Mouse (Mus musculus): ENCODE data around the gene Myo18a. TPM values are rescaled to one million over a fixed set of nuclear protein-coding genes. Genes with fewer than 3 reads are reported as not detected.
A peak's percentile ranks its signal among the peaks of the same experiment; 100 is the strongest.

Myo18a gene
- polyA plus RNA-seq, 1 experiment from 2014 or later = 154 TPM

- H3K4me1 ChIP-seq (replicated peaks) = peaks cover 18% of the 10 kb centered on the region
- WGBS = 87% methylated on average over 5 of the region's 5 CpGs
- no peak overlapping the region for H3K4me2 ChIP-seq
- no peak for ATAC-seq (ENCODE audit: insufficient number of reproducible peaks, low FRiP score)
- no peak overlapping the region; the same call in 1 of the 2 replicates for H3K27ac ChIP-seq (ENCODE audit: poor library complexity, severe bottlenecking)
- no peaks in the 10 kb centered on the region for H3K27me3 ChIP-seq (replicated peaks)
- no peak overlapping the region for H3K9ac ChIP-seq
- no peak overlapping the region for H3K4me3 ChIP-seq
- peaks cover 99% of the 10 kb centered on the region for H3K36me3 ChIP-seq
- H3K9me3 ChIP-seq (replicated peaks) = no peaks in the 10 kb centered on the region
Measured at GRCm38 (mm10) chr11:77837856-77838255, 74.8 kb downstream of the Myo18a start.

- no peak overlapping the region for H3K4me3 ChIP-seq
Measured at GRCm38 (mm10) chr11:77840523-77841245, 77.6 kb downstream of the Myo18a start.

GRCm38 (mm10) chr11:77843068-77843905, 80.2 kb downstream of the Myo18a start:
- WGBS = 85% methylated on average over 21 of the region's 21 CpGs
- Histone ChIP-seq H3K27ac (ENCODE audit: poor library complexity, severe bottlenecking) (no peak overlapping the region), H3K9me3 (replicated peaks) (no peaks in the 10 kb centered on the region), H3K4me1 (replicated peaks) (0 out of 2 replicates have a peak, but pooled peaks cover 4% of the 10 kb centered on the region), H3K4me3 (no peak overlapping the region), H3K9ac (no peak overlapping the region), H3K4me2 (no peak overlapping the region), H3K27me3 (replicated peaks) (no peaks in the 10 kb centered on the region), H3K36me3 (peaks cover 96% of the 10 kb centered on the region)
- ATAC-seq (ENCODE audit: insufficient number of reproducible peaks, low FRiP score) = no peak

More at GRCm38 (mm10) chr11:77840523-77841245, 77.6 kb downstream of the Myo18a start:
- Histone ChIP-seq H3K27me3 (replicated peaks) (no peaks in the 10 kb centered on the region), H3K9me3 (replicated peaks) (no peaks in the 10 kb centered on the region), H3K4me2 (no peak overlapping the region), H3K27ac (ENCODE audit: poor library complexity, severe bottlenecking) (no peak overlapping the region), H3K9ac (no peak overlapping the region), H3K36me3 (peaks cover 96% of the 10 kb centered on the region), H3K4me1 (replicated peaks) (peaks cover 17% of the 10 kb centered on the region)
- ATAC-seq (ENCODE audit: insufficient number of reproducible peaks, low FRiP score) = no peak
- 83% methylated on average over 16 of the region's 16 CpGs for WGBS

- Histone ChIP-seq H3K4me1 (replicated peaks) (0 out of 2 replicates have a peak, but pooled peaks cover 4% of the 10 kb centered on the region), H3K4me3 (no peak overlapping the region), H3K27me3 (replicated peaks) (no peaks in the 10 kb centered on the region), H3K9me3 (replicated peaks) (no peaks in the 10 kb centered on the region), H3K27ac (ENCODE audit: poor library complexity, severe bottlenecking) (no peak overlapping the region), H3K36me3 (peaks cover 96% of the 10 kb centered on the region), H3K4me2 (no peak overlapping the region), H3K9ac (no peak overlapping the region)
- 56% methylated on average over 4 of the region's 4 CpGs for WGBS
- no peak for ATAC-seq (ENCODE audit: insufficient number of reproducible peaks, low FRiP score)
Measured at GRCm38 (mm10) chr11:77843906-77844200, 80.8 kb downstream of the Myo18a start.

GRCm38 (mm10) chr11:77847599-77848128, 84.6 kb downstream of the Myo18a start:
- Histone ChIP-seq H3K4me1 (replicated peaks) (peaks cover 19% of the 10 kb centered on the region), H3K27me3 (replicated peaks) (no peaks in the 10 kb centered on the region), H3K9ac (no peak overlapping the region), H3K27ac (ENCODE audit: poor library complexity, severe bottlenecking) (no peak overlapping the region), H3K4me3 (no peak overlapping the region), H3K36me3 (peaks cover 96% of the 10 kb centered on the region), H3K4me2 (no peak overlapping the region), H3K9me3 (replicated peaks) (no peaks in the 10 kb centered on the region)
- no peak for ATAC-seq (ENCODE audit: insufficient number of reproducible peaks, low FRiP score)
- WGBS = 57% methylated on average over 9 of the region's 9 CpGs

GRCm38 (mm10) chr11:77848131-77848530, 85.1 kb downstream of the Myo18a start:
- no peak for ATAC-seq (ENCODE audit: insufficient number of reproducible peaks, low FRiP score)
- Histone ChIP-seq H3K4me2 (no peak overlapping the region), H3K9ac (no peak overlapping the region), H3K27me3 (replicated peaks) (no peaks in the 10 kb centered on the region), H3K36me3 (peaks cover 95% of the 10 kb centered on the region), H3K9me3 (replicated peaks) (no peaks in the 10 kb centered on the region), H3K27ac (ENCODE audit: poor library complexity, severe bottlenecking) (no peak overlapping the region), H3K4me3 (no peak overlapping the region), H3K4me1 (replicated peaks) (peaks cover 19% of the 10 kb centered on the region)
- 55% methylated on average over 5 of the region's 5 CpGs for WGBS

GRCm38 (mm10) chr11:77849151-77849550, 86.1 kb downstream of the Myo18a start:
- WGBS = 76% methylated on average over 7 of the region's 7 CpGs
- peaks cover 95% of the 10 kb centered on the region for H3K36me3 ChIP-seq
- no peak for ATAC-seq (ENCODE audit: insufficient number of reproducible peaks, low FRiP score)
- H3K4me3 ChIP-seq = no peak overlapping the region
- H3K9ac ChIP-seq = 0 out of 2 replicates have a peak overlapping the region, but pooled peaks have one; percentile 26
- H3K27ac ChIP-seq (ENCODE audit: poor library complexity, severe bottlenecking) = no peak overlapping the region
- H3K4me1 ChIP-seq (replicated peaks) = peaks cover 19% of the 10 kb centered on the region
- no peaks in the 10 kb centered on the region for H3K9me3 ChIP-seq (replicated peaks)
- H3K4me2 ChIP-seq = no peak overlapping the region
- H3K27me3 ChIP-seq (replicated peaks) = no peaks in the 10 kb centered on the region

- 58% methylated on average over 24 of the region's 24 CpGs for WGBS
- ATAC-seq (ENCODE audit: insufficient number of reproducible peaks, low FRiP score) = no peak
- Histone ChIP-seq H3K36me3 (peaks cover 97% of the 10 kb centered on the region), H3K9me3 (replicated peaks) (no peaks in the 10 kb centered on the region), H3K4me1 (replicated peaks) (peaks cover 19% of the 10 kb centered on the region), H3K27me3 (replicated peaks) (no peaks in the 10 kb centered on the region), H3K9ac (no peak overlapping the region), H3K4me2 (no peak overlapping the region), H3K27ac (ENCODE audit: poor library complexity, severe bottlenecking) (no peak overlapping the region), H3K4me3 (no peak overlapping the region)
Measured at GRCm38 (mm10) chr11:77850401-77851244, 87.6 kb downstream of the Myo18a start.

GRCm38 (mm10) chr11:77851483-77852010, 88.5 kb downstream of the Myo18a start:
- H3K4me2 ChIP-seq = no peak overlapping the region
- H3K4me1 ChIP-seq (replicated peaks) = peaks cover 19% of the 10 kb centered on the region
- ATAC-seq (ENCODE audit: insufficient number of reproducible peaks, low FRiP score) = no peak
- no peaks in the 10 kb centered on the region for H3K27me3 ChIP-seq (replicated peaks)
- H3K9ac ChIP-seq = no peak overlapping the region
- 68% methylated on average over 6 of the region's 6 CpGs for WGBS
- no peak overlapping the region for H3K4me3 ChIP-seq
- H3K27ac ChIP-seq (ENCODE audit: poor library complexity, severe bottlenecking) = no peak overlapping the region
- peaks cover 97% of the 10 kb centered on the region for H3K36me3 ChIP-seq
- no peaks in the 10 kb centered on the region for H3K9me3 ChIP-seq (replicated peaks)

- Histone ChIP-seq H3K36me3 (peaks cover 97% of the 10 kb centered on the region), H3K9ac (no peak overlapping the region), H3K4me1 (replicated peaks) (peaks cover 19% of the 10 kb centered on the region), H3K27ac (ENCODE audit: poor library complexity, severe bottlenecking) (no peak overlapping the region), H3K9me3 (replicated peaks) (no peaks in the 10 kb centered on the region), H3K4me2 (no peak overlapping the region), H3K27me3 (replicated peaks) (no peaks in the 10 kb centered on the region), H3K4me3 (no peak overlapping the region)
- ATAC-seq (ENCODE audit: insufficient number of reproducible peaks, low FRiP score) = no peak
- WGBS = 52% methylated on average over 3 of the region's 3 CpGs
Measured at GRCm38 (mm10) chr11:77852195-77852594, 89.1 kb downstream of the Myo18a start.
